Comparison of ENCODE assay signal across 11 mouse cellular contexts in the genomic region with DNA sequence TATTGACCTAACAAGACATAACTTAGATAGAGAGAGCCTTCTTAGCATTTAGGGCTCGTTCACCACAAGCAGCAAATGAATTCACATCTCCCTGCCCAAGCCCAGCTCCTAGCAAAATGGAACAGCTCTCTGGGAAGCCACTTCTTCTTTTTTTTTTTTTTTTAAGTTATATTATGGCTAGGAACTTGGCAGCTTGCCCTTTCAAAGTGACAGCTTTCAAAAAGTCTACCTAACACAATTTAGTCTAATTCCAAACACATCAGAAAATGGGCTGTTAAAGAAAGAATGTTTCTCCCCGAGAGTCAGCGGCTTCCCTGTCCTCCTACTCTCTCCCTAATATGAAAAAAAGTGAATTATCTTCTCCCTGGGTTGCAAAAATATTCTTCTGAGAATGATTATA.
"Had no signal": no experiment of that assay in that cellular context is flagged by ENCODE, and none has a peak within 500 bp of the region (broad histone marks: within the 10 kb centered on the region; RNA-seq: fewer than 3 reads in every experiment).

No protein-coding gene starts in this region.

- DNase-seq: kidney, adult 2 months; kidney, postnatal 14 days; liver, embryonic 13.5 days; liver, postnatal 0 days; lung, postnatal 36 days; thymus, postnatal 36 days had no signal

- H3K9me3 ChIP-seq: kidney, embryonic 15.5 days; limb, embryonic 15.5 days; liver, embryonic 13.5 days; midbrain, embryonic 13.5 days had no signal

- H3K4me1 ChIP-seq: kidney, embryonic 15.5 days; limb, embryonic 15.5 days; liver, embryonic 13.5 days; midbrain, embryonic 13.5 days had no signal

- H3K27ac ChIP-seq: kidney, embryonic 15.5 days; left cerebral cortex, adult 2 months; limb, embryonic 15.5 days; liver, embryonic 13.5 days; midbrain, embryonic 13.5 days had no signal

- H3K27me3 ChIP-seq: kidney, embryonic 15.5 days; limb, embryonic 15.5 days; liver, embryonic 13.5 days; midbrain, embryonic 13.5 days had no signal

- ATAC-seq: intestine, embryonic 16.5 days; liver, postnatal 0 days; midbrain, embryonic 13.5 days had no signal

- H3K36me3 ChIP-seq: kidney, embryonic 15.5 days; limb, embryonic 15.5 days; liver, embryonic 13.5 days; midbrain, embryonic 13.5 days had no signal

- H3K9ac ChIP-seq: kidney, embryonic 15.5 days; limb, embryonic 15.5 days; liver, embryonic 13.5 days; liver, postnatal 0 days; midbrain, embryonic 13.5 days had no signal

- H3K4me2 ChIP-seq: kidney, embryonic 15.5 days; limb, embryonic 15.5 days; liver, embryonic 13.5 days; midbrain, embryonic 13.5 days had no signal

- H3K4me3 ChIP-seq: kidney, embryonic 15.5 days; left cerebral cortex, adult 2 months; limb, embryonic 15.5 days; liver, embryonic 13.5 days; midbrain, embryonic 13.5 days had no signal
